Mouse (Mus musculus) liver, embryonic 16.5 days (tissue): ENCODE results near the gene Cers2. TPM values are rescaled to one million over a fixed set of nuclear protein-coding genes. Genes with fewer than 3 reads are reported as not detected.

Source experiments
- polyA plus RNA-seq: library from polyadenylated mRNA; unstranded; fragments of >200 nt; fragmentation: Nextera tagmentation; extraction: Ambion mirVana; gene quantifications from 2 replicates; pipeline ENCODE4 v1.2.1, GENCODE M21; 2015

Cers2 gene
- polyA plus RNA-seq, 1 experiment from 2014 or later: 117 TPM

Other genes starting within 250 kb of the Cers2 start
- 8.5 and 8.9 TPM in 2 replicates for gene Pip5k1a, start 207.9 kb upstream of the Cers2 start, polyA plus RNA-seq
- gene Vps72, start 203.8 kb upstream of the Cers2 start, polyA plus RNA-seq: 29.6 and 33.4 TPM in 2 replicates
- gene Tmod4, start 190.3 kb upstream of the Cers2 start, polyA plus RNA-seq: 0.83 and 1.2 TPM in 2 replicates
- gene Scnm1, start 180.8 kb upstream of the Cers2 start, polyA plus RNA-seq: 24.7 and 25.5 TPM in 2 replicates
- 7.5 and 7.8 TPM in 2 replicates for gene Lysmd1, start 180.7 kb upstream of the Cers2 start, polyA plus RNA-seq
- 9.3 and 9.6 TPM in 2 replicates for gene Tnfaip8l2, start 172.4 kb upstream of the Cers2 start, polyA plus RNA-seq
- gene Sema6c, start 154.3 kb upstream of the Cers2 start, polyA plus RNA-seq: 0.19 and 0.20 TPM in 2 replicates
- gene Gabpb2, start 96.9 kb upstream of the Cers2 start, polyA plus RNA-seq: 6.6 and 7.0 TPM in 2 replicates
- 36.4 and 37.3 TPM in 2 replicates for gene Cdc42se1, start 86.1 kb upstream of the Cers2 start, polyA plus RNA-seq
- 1.8 and 2.0 TPM in 2 replicates for gene Mllt11, start 82.6 kb upstream of the Cers2 start, polyA plus RNA-seq
- gene Gm128, start 73.2 kb upstream of the Cers2 start, polyA plus RNA-seq: 0.07 TPM in 2 replicates
- gene Bnipl, start 63.6 kb upstream of the Cers2 start, polyA plus RNA-seq: not detected in 2 replicates
- 21.5 and 23.2 TPM in 2 replicates for gene Mindy1, start 33.4 kb upstream of the Cers2 start, polyA plus RNA-seq
- 8.8 and 9.5 TPM in 2 replicates for gene Prune1, start 32.7 kb upstream of the Cers2 start, polyA plus RNA-seq
- 2.2 and 2.5 TPM in 2 replicates for gene Anxa9, start 7.6 kb upstream of the Cers2 start, polyA plus RNA-seq
- 12.2 and 13.0 TPM in 2 replicates for gene Setdb1, start 42.4 kb downstream of the Cers2 start, polyA plus RNA-seq
- gene 4930558C23Rik, start 88.0 kb downstream of the Cers2 start, polyA plus RNA-seq: not detected in 2 replicates
- gene Arnt, start 119.6 kb downstream of the Cers2 start, polyA plus RNA-seq: 16.7 and 16.9 TPM in 2 replicates
- gene Ctsk, start 184.5 kb downstream of the Cers2 start, polyA plus RNA-seq: 1.0 and 1.3 TPM in 2 replicates
- 38.4 and 38.5 TPM in 2 replicates for gene Ctss, start 212.0 kb downstream of the Cers2 start, polyA plus RNA-seq
- gene Hormad1, start 244.9 kb downstream of the Cers2 start, polyA plus RNA-seq: not detected in 2 replicates